Mouse (Mus musculus) T-helper 2 cell (primary cell): Measurements from ENCODE around the gene Dnal1.

Experiments
- in situ Hi-C: fragments of 300-600 bp; cut with MboI, MseI; formaldehyde crosslinking; loops from one replicate; pipeline ENCODE4 v1.15.1; 2025; ENCODE audit warnings: high pct_unique_total_duplicates

Dnal1 gene

DNA sequence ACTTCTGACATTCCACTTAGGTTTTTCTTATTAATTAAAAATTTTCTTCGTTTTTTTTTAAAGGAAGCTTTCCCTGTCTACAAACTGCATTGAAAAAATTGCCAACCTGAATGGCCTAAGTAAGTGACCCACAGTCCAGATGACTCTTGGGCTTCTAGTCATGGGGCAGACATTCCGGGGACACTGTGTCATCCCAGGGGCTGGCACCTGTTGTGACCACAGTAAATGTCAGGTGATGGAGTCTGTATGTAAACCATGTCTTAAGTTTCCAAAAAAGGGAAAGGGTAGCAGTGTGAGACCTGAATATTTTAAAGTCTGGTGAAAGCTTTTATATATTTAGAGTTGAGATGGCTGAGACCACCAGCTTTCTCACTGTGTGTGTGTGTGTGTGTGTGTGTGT, 12.7 kb downstream of the Dnal1 start:
- in situ Hi-C loops: no loop called here

DNA sequence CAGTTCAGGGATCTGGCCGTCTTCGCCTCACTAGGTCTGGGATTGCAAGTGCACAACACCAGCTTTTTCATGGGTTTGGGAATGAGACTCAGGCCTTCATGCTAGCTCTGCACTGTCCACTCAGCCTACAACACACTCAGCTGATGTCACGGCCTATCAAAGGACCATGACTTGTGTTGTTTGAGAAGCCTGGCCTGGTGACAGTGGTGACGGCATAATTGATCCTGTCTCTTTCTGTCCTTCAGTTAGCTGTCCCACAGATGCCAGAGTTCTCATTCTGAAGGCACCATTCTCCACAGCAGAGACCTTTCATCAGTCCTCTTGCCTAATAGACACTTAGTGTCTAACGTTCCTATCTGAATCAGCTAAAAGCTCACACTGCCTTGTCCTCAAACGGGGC, 14.4 kb downstream of the Dnal1 start:
- in situ Hi-C loops: no loop called here

DNA sequence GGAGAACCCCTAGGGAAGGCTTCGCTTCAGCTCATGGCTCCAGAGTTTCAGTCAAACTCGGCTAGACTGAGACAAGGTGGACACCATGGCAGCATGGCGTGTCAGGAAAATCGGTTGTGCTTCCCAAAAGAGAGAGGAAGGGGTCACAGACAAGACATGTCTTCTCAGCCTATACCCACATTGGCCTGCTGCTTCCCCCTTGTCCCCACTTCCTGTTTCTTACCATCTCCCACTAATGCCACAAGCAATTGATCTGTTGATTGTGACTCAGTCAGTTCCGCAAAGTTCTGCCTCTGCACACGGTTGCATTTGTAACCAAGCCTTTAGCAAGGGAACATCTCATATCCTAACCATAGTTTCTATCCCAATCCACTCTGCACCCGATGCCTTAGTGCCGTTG, 15.8 kb downstream of the Dnal1 start:
- in situ Hi-C loops: no loop called here

DNA sequence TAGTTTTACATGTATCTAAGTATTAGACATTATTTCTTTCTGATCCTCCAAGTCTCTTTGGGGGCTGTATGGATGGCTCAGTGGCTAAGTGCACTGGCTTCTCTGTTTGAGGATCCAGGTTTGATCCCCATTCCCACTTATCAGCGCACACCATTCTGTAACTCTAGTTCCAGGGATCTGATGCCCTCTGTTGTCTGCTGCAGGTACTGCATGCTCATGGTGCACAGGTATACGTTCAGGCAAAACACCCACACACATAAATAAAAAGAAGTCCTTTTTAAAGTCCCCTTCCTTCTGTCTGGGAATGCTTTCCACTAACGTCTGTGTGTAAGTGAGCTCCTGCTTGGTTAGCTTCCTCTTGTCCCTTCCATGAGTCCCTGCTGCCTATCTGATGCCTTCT, 18.1 kb downstream of the Dnal1 start:
- in situ Hi-C loops: no loop called here

DNA sequence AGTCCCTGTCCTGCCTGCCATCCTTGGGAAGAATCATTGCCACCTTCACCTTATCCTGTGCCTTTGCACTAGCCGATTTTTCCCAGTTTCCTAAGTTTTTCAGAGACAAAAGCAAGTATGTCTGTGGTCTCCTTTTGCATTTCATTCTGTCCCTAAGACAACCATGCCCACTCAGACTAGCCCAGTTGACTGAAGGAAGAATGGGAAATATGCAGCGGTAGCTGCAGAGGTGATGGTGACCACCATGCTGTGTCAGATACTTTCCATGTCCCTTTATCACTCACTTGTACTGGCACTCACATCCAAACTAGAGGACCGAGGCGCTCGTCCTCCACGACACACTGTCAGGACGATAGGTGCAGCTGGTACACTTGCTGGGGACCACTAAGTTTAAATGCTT, 23.0 kb downstream of the Dnal1 start:
- in situ Hi-C loops: no loop called here

DNA sequence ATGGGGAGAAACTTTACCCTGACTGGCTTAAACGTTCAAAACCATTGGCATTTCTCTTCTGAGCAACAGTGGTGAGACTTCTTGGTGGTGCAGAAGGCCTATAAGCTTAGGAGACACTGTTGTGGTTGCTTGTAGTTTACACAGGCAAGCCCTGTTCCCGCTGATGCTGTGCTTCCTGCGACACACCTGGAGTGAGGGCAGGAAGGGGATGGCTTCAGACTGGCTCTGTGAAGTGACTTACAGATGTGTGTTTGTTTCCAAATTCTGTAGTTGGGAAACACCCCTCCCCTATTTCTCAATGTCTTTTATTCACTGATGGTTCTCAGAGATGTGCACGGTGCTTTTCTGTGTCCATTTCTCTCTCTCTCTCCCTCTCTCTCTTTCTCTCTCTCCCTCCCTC, 26.0 kb downstream of the Dnal1 start:
- in situ Hi-C loops: no loop called here

DNA sequence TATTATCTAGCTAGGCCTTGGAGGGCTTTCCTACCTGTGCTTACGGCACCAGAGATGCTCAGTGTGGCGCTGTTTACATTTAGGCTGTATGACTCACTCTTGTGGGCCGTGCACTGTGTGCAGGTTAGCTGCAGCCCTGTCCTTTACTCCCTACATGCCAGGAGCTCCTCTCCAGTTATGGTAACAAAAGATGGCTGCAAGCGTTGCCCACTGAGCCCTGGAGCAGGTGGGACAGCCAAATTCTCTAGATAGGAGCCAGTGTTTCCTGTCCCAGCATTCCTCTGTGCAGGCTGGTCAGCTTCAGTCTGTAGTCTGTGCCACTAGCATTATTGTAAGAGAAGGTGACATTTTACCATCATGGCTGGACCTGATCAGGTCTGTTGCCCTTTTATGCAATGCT, 27.1 kb downstream of the Dnal1 start:
- in situ Hi-C loops: no loop called here

DNA sequence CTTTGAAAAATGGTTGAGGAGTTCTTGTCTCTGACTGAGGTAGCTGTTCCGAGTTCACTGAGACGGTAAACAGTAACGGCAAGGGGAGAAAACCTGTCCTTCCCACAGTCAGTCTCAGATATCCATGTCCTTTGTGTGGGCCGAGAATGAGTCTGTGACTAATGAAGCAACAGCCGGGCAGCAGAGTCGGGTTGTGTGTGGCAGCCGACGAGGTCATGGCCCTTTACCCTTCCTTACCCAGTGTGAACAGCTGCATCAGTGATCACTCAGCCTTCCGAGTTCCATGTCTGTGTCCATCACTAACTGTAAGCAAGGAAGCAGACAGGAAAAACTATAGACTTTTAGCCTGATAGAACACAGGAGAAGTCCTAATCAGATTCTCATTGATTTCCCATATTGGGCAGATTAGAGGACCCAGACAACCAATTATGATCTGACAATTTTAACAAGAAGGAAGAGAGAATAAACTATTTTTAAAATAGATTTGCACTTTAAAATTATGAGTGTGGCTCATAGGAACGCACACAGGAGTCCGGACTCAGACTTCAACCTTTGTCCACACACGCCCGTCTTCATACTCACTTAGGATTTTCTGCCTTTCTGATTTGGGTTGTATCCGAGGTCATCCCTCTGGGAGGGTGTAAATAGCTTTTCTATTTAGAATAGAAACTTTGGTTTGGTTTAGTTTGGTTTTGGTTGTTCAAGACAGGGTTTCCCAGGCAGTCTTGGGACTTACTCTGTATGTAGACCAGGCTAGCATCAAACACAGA, 28.3 kb downstream of the Dnal1 start:
- in situ Hi-C loops: no loop called here

DNA sequence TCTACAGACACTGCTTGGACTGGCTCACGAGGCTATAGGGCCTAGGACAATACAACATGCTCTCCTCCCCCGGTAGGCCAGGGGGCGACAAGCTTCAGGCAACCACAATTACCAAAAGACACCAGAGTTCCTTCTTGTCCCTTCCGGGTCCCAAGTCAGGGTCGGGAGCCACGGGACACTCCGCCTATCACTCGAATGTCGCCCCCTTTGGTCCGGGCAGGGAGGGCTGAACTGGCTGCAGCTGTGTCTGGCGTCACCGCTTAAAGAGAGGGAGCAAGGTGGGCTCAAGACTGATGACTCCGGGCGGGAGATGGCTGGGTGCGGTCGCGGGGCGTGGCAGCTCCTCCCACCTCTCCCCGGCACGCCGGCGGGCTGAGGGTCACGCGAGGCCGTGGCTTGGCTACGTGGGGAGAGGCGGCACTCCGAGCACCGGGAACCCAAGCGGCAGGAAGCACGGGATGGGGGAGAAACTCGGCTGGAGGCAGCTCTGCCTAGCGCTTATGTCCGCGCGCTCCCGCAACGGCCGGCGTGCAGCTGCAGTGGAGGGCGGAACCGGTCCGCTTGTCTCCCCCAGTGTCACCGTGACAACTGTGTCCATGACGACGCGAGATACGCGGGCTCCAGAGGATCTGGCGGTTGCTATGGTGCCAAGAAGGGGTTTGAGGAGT, 33.9 kb downstream of the Dnal1 start, which contains the start of gene Pnma1:
Gene Pnma1 (minus strand): TSS at position 536 of the 668 bp plus-strand sequence.
- in situ Hi-C loops: no loop called here

DNA sequence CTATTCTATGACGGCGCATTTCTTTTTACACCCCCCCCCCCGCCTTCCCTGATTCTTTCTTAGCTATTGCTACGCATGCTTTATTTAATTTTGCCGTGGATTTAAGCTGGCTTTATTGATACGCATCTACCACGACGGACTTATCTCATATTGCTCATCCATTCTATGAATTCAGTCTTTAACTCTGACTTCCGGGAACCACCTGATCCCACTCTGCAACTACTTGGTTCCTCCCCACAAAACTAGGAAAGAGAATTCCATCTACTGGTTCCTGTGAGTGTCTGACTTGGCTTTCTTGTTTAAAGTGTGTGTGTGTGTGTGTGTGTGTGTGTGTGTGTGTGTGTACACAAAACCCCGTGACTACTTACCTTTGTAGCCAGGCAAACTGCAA, 34.5 kb downstream of the Dnal1 start:
- in situ Hi-C loops: no loop called here

DNA sequence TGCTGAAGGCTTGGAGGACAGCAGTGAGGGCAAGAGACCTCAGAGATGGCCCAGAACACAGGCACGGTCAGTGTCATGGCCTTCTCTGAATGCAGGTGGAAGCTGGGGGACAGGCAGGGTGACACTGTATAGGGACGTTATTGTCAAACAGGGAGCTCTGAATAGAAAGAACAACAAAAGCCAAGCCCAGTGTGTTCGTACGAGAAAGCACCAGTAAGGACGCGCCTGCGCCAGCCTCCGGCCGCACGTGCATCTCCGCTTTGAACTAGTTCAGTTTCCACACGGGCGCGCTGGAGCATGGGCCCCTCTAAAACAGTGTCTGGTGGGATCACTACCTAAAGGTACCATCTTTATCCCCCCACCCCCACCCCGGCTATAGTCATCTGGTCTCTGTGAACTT, 35.8 kb downstream of the Dnal1 start:
- in situ Hi-C loops: no loop called here

DNA sequence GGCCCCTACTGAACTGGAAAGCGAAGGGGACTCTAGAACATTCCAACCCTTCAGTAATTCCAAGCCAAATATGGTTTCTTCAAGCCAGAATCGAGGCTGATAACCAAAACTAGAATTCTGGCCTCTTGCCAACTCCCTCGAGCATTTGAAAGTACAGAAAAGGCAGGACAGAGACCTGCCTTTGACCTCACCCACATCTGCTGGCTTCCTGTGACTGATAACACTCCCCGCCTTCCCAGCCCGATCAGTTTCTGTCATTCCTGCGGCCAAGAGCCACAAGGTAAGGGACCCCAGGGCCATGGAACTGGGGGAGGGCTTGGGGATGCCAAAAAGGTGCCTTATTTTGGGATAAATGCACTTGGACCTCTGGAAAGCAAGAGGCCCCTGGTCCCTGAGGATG, 36.8 kb downstream of the Dnal1 start:
- in situ Hi-C loops: no loop called here

DNA sequence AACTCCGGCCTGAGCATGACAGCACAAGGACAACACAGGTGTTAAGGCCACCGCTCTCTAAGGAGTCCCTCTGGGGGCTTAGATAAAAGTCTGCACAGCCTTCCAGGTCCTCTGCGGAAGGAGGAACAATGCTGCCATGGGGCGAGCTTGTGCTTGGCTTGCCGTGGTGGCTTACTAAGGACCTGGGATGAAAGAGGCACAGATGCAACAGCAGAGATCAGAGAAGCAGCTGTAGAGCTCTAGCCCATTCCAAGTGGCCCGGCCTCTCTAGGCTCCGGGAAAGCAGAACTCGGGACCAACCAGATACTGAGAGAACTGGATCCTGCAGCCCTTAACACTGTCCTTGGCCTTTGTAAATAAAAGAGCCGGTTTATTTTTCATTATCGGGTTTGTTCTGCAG, 37.7 kb downstream of the Dnal1 start:
- in situ Hi-C loops: no loop called here

DNA sequence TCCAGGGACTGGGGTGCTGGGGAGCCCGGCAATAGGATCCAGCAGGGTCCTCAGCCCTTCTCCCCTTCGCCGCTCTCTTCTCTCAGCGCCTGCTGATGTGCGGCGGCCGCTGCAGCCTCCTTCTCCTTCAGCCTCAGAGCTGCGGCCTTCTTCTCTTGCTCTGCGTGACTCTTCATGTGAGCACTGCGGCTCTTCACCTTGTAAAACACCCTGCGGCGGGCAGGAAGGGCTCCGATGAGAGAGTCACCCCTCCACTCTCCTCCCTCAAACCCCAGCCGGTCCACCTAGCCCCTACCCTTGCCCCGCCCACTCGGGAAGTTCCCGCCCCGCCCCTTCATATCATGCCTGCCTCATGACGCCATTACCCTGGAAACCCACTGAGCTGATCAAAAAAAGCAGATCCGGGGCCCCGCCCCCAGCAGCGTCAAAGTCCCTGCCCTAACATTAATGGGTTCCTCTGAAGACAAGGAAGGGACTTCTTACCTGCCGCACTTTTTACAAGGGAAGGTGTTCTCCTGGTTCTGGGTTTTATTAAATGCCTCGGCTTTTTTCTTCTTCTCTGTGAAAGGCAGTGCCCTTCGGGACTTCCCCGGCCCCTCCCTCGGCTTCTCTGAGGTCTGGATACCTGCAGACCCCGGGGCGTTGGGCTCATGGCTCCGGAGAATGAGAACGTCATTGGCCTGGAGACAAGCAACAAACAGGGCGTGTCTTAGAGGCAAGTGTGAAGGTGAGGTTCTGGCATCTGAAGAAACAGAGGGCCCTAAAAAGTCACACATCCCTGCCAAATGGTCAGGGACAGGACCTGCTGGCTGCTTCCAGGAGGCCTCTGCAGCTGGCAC, 38.4 kb downstream of the Dnal1 start:
- in situ Hi-C loops: no loop called here

DNA sequence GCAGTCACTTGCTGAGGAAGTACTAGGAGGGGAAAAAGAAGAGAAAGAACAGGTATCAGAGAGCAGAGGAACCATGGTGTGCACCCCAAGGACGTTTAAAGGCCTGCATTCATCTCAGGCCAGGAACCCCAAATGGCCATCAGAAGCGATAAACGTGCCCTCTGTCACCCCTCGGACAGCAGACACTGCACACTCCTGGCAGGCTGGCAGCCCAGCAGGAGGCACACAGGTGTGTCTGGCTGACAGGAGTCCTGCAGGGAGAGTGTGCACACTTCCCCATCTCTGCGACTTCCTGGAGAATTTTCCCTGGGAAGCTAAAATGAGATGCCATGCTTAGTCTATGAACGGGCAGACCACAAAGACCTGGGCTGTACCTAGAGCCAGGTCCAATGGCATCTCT, 39.2 kb downstream of the Dnal1 start:
- in situ Hi-C loops: no loop called here

DNA sequence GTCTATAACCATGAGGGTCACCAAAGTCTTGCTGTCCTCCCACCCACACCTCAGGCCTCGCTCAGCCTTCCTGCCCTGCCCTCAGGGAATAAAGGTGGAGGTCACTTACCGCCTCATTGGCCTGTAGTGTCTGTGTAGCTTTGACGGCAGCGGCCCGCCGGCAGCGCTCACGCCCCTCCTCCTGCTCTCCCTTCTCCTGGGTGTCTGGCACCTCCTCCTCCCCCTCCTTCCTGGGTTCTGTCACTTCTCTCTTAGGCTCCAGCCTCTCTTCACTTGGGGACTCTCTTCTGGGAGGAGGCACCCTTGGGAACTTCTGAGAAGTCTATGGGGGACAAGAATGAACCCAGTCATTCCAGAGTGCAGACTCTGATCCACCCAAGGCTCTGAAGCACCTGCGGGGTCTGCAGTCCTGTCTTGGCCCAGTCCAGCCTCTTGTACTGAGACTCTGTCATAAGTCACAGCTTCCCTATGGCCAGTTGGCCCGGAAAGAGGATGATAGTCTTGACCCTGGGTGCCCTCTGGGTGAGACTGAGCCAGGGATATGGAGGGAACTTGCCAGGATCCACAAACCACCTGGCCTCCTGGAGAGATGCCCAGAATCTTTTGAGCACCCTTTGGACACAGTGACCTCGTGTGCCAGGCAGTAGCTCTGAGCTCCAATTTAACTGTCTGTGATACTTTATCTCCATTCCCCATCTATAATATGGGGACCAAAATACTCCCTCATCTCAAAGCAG, 40.8 kb downstream of the Dnal1 start:
- in situ Hi-C loops: no loop called here

DNA sequence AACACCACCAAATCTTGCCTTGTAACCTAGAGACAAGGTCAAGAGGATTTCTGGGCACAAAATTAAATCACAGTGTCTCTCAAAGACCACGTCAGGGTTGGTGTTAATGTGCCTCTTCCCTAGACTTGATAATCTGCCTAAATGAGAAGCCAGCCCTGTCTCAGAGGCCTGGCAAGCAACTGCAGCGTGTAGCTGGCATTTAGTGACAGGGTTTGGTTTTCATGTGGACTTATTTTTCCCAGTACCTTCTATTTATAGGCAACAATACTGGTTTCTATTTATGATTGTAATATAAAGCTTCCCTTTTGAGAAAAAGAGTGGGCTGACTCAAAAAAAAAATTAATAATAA, 41.3 kb downstream of the Dnal1 start:
- in situ Hi-C loops: no loop called here

DNA sequence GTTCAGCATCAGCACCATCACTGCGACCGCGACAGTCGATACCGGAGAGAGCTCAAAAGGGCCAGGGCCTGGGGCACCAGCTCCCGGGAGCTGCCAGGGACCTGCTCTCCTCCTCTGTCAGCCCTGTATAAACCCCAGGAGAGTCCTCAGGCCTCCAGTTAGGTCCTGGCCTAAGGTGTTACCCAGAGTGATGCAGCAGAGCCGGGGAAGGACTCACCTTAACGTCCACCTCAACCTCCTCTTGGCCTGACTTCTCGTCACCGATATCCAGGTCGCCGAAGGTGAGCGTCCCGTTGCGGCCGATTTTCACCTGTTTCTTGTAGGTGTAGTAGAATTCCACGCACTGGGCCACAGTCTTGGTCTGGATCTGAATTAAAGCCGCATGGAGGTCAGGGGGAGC, 42.0 kb downstream of the Dnal1 start:
- in situ Hi-C loops: no loop called here

DNA sequence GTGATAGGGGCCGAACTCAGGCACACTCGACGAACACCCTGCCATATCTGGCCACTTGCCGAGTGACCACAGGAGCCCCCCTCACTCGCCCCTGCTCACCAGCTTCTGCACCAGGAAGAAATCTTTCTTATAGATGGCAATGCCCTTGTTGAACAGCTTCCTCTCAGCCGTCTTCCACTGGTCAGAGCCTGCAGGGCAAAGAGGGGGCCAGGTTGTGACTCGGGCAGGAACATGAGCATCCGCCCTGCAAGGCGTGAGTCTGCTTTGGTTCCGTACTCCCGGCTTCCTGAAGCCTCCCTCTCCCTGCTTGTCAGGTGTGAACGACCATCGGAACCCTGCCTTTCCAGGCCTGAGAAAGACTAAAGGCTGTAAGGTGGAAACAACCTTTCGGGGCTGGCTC, 44.0 kb downstream of the Dnal1 start:
- in situ Hi-C loops: no loop called here

DNA sequence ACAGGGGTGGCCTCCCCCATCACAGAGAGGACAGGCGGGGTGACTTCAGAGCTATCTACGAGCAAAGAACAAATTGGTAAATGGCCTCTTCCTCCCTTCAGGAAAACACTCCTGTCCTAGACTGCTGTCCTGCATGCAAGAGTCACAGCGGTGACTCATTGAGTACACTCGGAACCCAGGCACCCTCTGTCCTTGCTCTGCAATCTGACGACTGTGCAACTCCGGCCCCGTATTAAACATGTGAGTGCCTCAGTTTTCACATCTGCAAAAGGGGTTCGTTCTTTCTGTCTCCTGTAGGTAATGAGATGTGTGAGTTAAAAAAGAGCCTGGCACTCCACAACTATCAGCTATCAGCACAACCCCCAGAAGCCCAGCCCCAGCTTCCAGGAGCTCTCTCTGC, 46.3 kb downstream of the Dnal1 start:
- in situ Hi-C loops: loop anchor here (5.0 kb wide), 1 partner anchor 92 kb away; no protein-coding TSS in a partner anchor

DNA sequence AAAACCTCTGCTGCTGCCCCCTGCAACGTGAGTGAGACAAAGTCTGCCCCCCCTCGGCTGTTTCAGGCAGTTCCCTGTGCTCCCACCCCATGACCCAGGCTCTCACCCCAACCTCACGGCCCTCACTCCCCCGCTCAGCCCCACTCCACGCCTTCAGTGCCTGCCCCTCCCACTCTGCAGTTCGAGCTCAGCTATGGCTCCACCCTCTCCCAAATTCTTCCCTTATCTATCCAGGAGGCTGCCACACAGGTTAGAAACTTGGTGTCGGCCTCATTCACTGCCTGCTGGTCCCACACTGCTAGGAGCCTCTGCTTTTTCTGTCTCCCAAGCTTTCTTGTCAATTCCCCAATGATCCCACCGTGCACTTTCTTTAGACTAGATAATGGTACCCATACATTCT, 47.0 kb downstream of the Dnal1 start:
- in situ Hi-C loops: loop anchor here (5.0 kb wide), 1 partner anchor 91 kb away; no protein-coding TSS in a partner anchor
